Mouse (Mus musculus): Measurements from ENCODE around the gene Svbp.
A peak's percentile ranks its signal among the peaks of the same experiment; 100 is the strongest.

The Svbp gene

DNA sequence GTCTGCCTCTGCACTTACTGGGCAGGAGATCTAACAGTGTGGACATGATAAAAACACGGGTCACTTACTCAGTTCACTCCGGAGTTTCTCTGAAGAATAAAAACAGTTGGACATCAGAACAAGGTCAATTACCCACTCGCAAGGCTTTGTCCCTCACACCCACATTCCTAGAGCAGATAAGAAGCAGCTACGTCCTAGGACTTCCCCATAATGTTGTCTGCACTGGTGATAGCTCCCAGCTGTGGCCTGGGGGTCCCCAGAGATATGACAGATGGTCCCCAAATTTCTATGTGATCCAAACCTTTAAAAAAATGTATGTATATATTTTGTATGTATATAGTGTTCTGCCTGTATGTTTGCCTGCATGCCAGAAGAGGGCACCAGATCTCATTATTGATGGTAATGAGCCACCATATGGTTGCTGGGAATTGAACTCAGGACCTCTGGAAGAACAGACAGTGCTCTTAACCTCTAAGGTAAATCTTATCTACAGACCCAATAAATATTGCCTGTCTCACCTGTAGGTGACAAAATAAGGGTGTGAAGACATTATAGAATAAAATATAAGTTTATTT lies 14.9 kb upstream of the Svbp start:
- peak; percentile 33 for DNase-seq (ENCODE audit: low read depth, low spot score)
- no peaks in the 10 kb centered on the region for H3K27me3 ChIP-seq (ENCODE audit: control insufficient read depth, insufficient read depth, low read length, poor library complexity, severe bottlenecking)
- H3K36me3 ChIP-seq (ENCODE audit: control insufficient read depth, insufficient read depth, low read length, poor library complexity, severe bottlenecking): no peaks in the 10 kb centered on the region

DNA sequence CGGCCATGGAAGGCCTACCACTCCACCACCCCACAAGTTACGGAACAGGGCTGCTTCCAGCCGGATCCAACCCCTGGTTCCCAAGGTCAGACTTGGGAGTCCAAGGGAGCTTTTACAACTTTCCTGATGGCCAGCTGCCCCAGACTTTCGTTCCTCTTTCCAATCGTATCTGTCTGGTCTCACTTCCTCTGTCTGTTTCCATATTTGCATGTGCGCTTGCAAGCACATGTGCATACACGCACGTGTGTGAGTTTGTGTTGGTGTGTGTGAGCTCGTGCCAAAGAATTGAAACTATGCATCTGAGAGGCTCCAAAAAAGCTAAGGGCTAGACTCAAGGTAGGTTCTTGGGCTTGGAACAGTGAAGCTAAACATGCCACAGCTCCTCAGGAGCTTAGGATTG lies 13.7 kb upstream of the Svbp start:
- Histone ChIP-seq H3K36me3 (ENCODE audit: control insufficient read depth, insufficient read depth, low read length, poor library complexity, severe bottlenecking) (no peaks in the 10 kb centered on the region), H3K27me3 (ENCODE audit: control insufficient read depth, insufficient read depth, low read length, poor library complexity, severe bottlenecking) (no peaks in the 10 kb centered on the region)
- DNase-seq (ENCODE audit: low read depth, low spot score): peak; percentile 90

DNA sequence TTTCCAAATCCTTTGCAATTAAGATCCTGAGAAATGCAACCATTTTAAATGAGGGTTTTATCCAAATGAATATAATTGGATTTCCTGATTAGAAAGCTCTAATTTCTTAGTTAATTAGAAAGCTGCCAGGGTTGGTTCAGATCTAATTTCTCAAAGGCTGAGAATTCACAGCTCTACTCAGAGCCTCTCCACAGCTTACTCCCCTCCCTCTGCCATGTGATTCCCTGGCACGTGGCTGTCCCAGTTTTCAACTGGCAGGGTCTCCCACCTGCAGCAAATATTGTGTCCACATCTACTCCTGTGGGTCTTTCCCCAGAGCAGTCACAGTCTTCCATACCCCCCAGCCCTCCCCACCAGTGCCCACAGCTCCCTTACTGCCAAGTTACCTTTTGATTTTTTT lies 11.6 kb upstream of the Svbp start:
- DNase-seq (ENCODE audit: low read depth, low spot score): no peak
- Histone ChIP-seq H3K36me3 (ENCODE audit: control insufficient read depth, insufficient read depth, low read length, poor library complexity, severe bottlenecking) (no peaks in the 10 kb centered on the region), H3K27me3 (ENCODE audit: control insufficient read depth, insufficient read depth, low read length, poor library complexity, severe bottlenecking) (no peaks in the 10 kb centered on the region)

DNA sequence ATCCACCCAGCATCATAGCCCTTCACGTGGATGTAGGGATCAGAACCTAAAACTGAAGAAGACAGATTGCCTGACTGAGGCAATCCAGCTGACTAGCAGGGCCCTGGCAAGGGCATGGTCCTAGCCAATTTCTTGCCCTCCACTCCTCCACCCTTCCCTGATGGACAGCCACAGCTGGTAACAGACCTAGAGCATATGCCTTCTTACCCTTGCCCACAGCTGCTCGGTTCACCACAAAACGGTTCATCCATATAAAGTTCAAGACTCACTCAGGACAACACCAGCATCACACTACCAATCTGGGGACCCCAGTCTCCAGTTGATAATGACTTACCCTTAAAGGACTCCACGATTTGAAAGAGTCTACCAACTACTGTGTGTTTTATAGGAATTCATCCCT lies 9.3 kb upstream of the Svbp start:
- Histone ChIP-seq H3K36me3 (ENCODE audit: control insufficient read depth, insufficient read depth, low read length, poor library complexity, severe bottlenecking) (no peaks in the 10 kb centered on the region), H3K27me3 (ENCODE audit: control insufficient read depth, insufficient read depth, low read length, poor library complexity, severe bottlenecking) (no peaks in the 10 kb centered on the region)
- DNase-seq (ENCODE audit: low read depth, low spot score): no peak

DNA sequence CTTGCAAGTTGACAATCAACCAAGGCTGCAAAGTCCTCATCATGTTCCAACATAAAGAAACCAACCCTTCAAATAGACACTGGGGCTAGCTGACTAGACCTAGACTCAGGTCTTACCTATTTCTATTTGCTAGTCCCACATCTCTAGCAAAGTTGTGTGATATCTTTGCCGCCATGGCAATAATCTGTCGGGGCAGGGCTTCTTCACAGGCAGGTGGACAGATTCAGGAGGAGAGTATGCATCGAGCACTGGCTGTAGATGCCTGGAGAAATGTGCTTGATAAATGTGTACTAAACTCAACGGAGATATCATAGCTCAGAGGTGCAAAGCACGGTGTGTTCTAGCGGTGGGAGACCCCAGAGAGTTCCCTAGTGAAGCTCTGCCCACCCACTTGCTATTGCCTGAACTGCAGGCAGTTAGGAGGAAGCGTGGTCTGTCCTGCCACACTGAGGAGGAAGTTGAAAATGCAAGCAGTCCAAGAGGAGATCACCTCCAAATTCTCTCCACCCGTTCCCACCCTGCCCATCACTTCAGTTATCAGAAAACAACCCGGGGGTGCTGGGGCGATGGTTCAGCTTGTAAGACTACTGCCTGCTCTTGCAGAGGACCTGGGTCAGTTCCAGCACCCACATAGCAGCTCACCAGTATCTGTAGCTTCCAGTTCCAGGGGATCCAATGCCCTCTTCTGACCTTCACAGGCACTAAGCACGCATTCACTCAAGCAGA lies 6.9 kb upstream of the Svbp start:
- peak; percentile 53 for DNase-seq (ENCODE audit: low read depth, low spot score)
- no peaks in the 10 kb centered on the region for H3K27me3 ChIP-seq (ENCODE audit: control insufficient read depth, insufficient read depth, low read length, poor library complexity, severe bottlenecking)
- no peaks in the 10 kb centered on the region for H3K36me3 ChIP-seq (ENCODE audit: control insufficient read depth, insufficient read depth, low read length, poor library complexity, severe bottlenecking)

DNA sequence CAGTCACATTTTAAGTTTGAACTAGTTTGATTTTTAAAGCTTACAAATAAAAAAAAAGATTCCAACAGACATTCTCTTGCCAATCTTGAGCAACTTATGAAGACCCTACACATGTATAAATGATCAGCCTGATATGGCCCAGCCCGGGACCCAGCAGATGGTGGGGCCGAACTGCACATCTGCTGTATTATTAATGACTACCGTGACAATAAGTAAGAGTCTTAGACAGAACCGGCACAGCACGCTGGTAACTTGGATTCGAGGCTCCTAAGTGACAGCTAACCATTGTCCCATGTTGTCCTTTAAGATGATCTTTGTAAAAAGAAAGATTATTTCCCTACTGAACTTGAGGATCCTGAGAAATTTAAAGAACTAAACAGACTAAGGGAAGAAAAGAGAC lies 5.7 kb upstream of the Svbp start:
- Histone ChIP-seq H3K36me3 (ENCODE audit: control insufficient read depth, insufficient read depth, low read length, poor library complexity, severe bottlenecking) (no peaks in the 10 kb centered on the region), H3K27me3 (ENCODE audit: control insufficient read depth, insufficient read depth, low read length, poor library complexity, severe bottlenecking) (no peaks in the 10 kb centered on the region)
- no peak for DNase-seq (ENCODE audit: low read depth, low spot score)

GRCm38 (mm10) chr4:119189864-119190263 lies 5.2 kb upstream of the Svbp start, which contains the start of gene Ermap:
Ermap (minus strand) TSS chr4:119190011.
- no peak for DNase-seq (ENCODE audit: low read depth, low spot score)

GRCm38 (mm10) chr4:119190618-119191017 lies 4.5 kb upstream of the Svbp start:
- H3K27me3 ChIP-seq (ENCODE audit: control insufficient read depth, insufficient read depth, low read length, poor library complexity, severe bottlenecking): no peaks in the 10 kb centered on the region
- no peaks in the 10 kb centered on the region for H3K36me3 ChIP-seq (ENCODE audit: control insufficient read depth, insufficient read depth, low read length, poor library complexity, severe bottlenecking)
- no peak for DNase-seq (ENCODE audit: low read depth, low spot score)

More at GRCm38 (mm10) chr4:119189864-119190263, 5.2 kb upstream of the Svbp start, which contains the start of gene Ermap:
- no peaks in the 10 kb centered on the region for H3K36me3 ChIP-seq (ENCODE audit: control insufficient read depth, insufficient read depth, low read length, poor library complexity, severe bottlenecking)
- H3K27me3 ChIP-seq (ENCODE audit: control insufficient read depth, insufficient read depth, low read length, poor library complexity, severe bottlenecking): no peaks in the 10 kb centered on the region

DNA sequence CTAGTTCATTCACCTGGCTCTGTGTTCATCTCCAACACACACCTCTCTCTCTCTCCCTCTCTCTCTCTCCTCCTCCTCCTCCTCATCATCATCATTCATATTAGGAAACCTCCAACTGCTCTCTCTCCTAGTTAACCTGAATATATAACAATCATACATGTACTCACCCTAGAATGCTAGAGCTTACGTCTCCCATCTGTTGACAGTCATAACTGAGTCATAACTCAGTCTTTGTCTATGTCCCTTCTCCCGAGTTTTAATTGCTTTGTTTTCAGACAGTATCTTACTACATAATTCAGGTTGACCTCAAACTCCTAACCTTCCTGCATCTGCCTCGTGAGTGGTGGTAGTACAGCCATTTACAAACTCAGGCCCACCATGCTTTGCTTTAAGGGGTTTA lies 3.8 kb upstream of the Svbp start:
- DNase-seq (ENCODE audit: low read depth, low spot score): no peak
- H3K27me3 ChIP-seq (ENCODE audit: control insufficient read depth, insufficient read depth, low read length, poor library complexity, severe bottlenecking): no peaks in the 10 kb centered on the region
- no peaks in the 10 kb centered on the region for H3K36me3 ChIP-seq (ENCODE audit: control insufficient read depth, insufficient read depth, low read length, poor library complexity, severe bottlenecking)

DNA sequence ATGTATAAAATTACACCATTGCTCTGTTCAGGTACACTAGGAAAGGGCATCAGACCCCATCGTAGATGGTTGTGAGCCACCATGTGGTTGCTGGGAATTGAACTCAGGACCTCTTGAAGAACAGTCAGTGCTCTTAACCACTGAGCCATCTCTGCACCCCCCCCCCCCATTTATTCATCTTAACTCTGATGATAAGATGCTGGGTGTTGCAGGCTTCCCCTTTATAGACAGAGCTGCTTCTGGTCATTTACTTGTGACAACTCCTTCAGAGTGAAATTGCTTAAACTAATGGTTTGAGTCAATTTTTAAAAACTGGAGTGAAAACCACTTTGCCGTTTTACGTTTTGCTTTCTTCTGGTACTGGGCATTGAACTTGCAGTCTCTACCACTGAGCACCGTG lies 2.3 kb upstream of the Svbp start:
- DNase-seq (ENCODE audit: low read depth, low spot score): no peak
- Histone ChIP-seq H3K27me3 (ENCODE audit: control insufficient read depth, insufficient read depth, low read length, poor library complexity, severe bottlenecking) (no peaks in the 10 kb centered on the region), H3K36me3 (ENCODE audit: control insufficient read depth, insufficient read depth, low read length, poor library complexity, severe bottlenecking) (no peaks in the 10 kb centered on the region)

GRCm38 (mm10) chr4:119195582-119196320 lies 645 bp downstream of the Svbp start:
- H3K27me3 ChIP-seq (ENCODE audit: control insufficient read depth, insufficient read depth, low read length, poor library complexity, severe bottlenecking): no peaks in the 10 kb centered on the region
- DNase-seq (ENCODE audit: low read depth, low spot score): no peak
- no peaks in the 10 kb centered on the region; the same call in 1 of the 2 replicates for H3K36me3 ChIP-seq (ENCODE audit: control insufficient read depth, insufficient read depth, low read length, poor library complexity, severe bottlenecking)

DNA sequence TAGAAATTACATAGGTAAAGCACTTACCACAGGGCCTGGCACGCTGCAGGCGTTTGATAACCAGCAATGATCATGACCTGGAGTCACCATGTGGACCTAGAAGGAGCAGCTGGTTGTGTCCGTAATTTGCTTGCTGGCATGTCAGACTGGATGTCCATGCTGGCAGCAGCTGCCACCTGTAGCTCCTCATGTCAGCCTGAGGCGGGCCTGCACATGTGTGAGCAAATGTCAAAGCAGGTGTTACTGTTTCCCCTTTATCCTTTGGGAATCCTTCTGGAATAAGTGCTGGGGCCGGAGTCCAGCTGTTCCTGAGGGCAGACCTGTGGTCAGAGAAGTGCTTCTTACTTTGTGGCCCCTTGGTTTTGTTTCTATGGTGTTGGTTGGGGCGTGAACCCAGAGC lies 3.0 kb downstream of the Svbp start:
- Histone ChIP-seq H3K27me3 (ENCODE audit: control insufficient read depth, insufficient read depth, low read length, poor library complexity, severe bottlenecking) (no peaks in the 10 kb centered on the region), H3K36me3 (ENCODE audit: control insufficient read depth, insufficient read depth, low read length, poor library complexity, severe bottlenecking) (no peaks in the 10 kb centered on the region; the same call in 1 of the 2 replicates)
- no peak for DNase-seq (ENCODE audit: low read depth, low spot score)

DNA sequence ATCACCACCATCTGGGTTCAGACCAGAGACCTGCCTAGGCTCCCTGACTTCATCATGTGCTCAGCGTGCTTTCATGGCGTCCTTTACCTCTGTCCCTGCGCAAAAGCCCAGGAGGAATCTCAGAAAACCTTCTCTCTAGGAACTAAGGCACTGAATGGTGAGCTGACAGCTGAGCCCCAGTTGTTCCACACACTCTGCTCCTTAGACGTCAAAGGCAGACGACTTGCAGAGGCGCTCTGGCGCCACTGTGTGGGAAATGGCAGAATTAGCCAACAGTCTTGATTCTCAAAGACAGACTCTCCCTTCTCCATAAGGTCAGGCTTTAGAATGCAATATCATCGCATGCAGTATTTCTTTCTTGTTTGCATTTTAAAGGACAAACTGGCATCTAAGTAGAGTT lies 9.6 kb downstream of the Svbp start:
- H3K36me3 ChIP-seq (ENCODE audit: control insufficient read depth, insufficient read depth, low read length, poor library complexity, severe bottlenecking): no peaks in the 10 kb centered on the region
- peak; percentile 76 for DNase-seq (ENCODE audit: low read depth, low spot score)
- H3K27me3 ChIP-seq (ENCODE audit: control insufficient read depth, insufficient read depth, low read length, poor library complexity, severe bottlenecking): no peaks in the 10 kb centered on the region

GRCm38 (mm10) chr4:119216667-119217066 lies 21.6 kb downstream of the Svbp start:
- no peak for DNase-seq (ENCODE audit: low read depth, low spot score)
- Histone ChIP-seq H3K27me3 (ENCODE audit: control insufficient read depth, insufficient read depth, low read length, poor library complexity, severe bottlenecking) (no peaks in the 10 kb centered on the region), H3K36me3 (ENCODE audit: control insufficient read depth, insufficient read depth, low read length, poor library complexity, severe bottlenecking) (no peaks in the 10 kb centered on the region)

GRCm38 (mm10) chr4:119218169-119218568 lies 23.1 kb downstream of the Svbp start, which contains the start of gene Tmem269:
Tmem269 (minus strand) TSS chr4:119218217.
- Histone ChIP-seq H3K36me3 (ENCODE audit: control insufficient read depth, insufficient read depth, low read length, poor library complexity, severe bottlenecking) (no peaks in the 10 kb centered on the region), H3K27me3 (ENCODE audit: control insufficient read depth, insufficient read depth, low read length, poor library complexity, severe bottlenecking) (no peaks in the 10 kb centered on the region)
- no peak for DNase-seq (ENCODE audit: low read depth, low spot score)

Measured in splenic B cell, adult 2 months (primary cell).